Mouse (Mus musculus): ENCODE results near the gene Mmp25.
"Not testable (repeated sequence)": the region's sequence is repeated elsewhere in the genome, so short reads cannot be mapped to it uniquely, and the experiment has no call there.

Mmp25 gene

GRCm38 (mm10) chr17:23601836-23602585 is 43.1 kb downstream of the Mmp25 start:
- CTCF ChIA-PET = interaction anchor here (0.6 to 1.6 kb wide), 3 partner anchors 8 to 16 kb away, joined by 3 to 6 read pairs (median 5); no protein-coding TSS in a partner anchor

- CTCF ChIA-PET = interaction anchor here (1.6 kb wide), 1 partner anchor 9 kb away, joined by 6 read pairs; no protein-coding TSS in a partner anchor
Observed at GRCm38 (mm10) chr17:23600641-23601622, 44.1 kb downstream of the Mmp25 start, which contains the start of gene Zscan10. TSS of gene Zscan10 (plus strand) at chr17:23600856.

- CTCF ChIA-PET = interaction anchor here (0.7 kb wide), 1 partner anchor 27 kb away, joined by 3 read pairs; no protein-coding TSS in a partner anchor
Observed at GRCm38 (mm10) chr17:23599605-23600063, 45.4 kb downstream of the Mmp25 start.

GRCm38 (mm10) chr17:23598582-23599552 is 46.2 kb downstream of the Mmp25 start, which contains the start of gene Zfp13:
TSS of gene Zfp13 (minus strand) at chr17:23599487.
- CTCF ChIA-PET = no interaction called here

GRCm38 (mm10) chr17:23595139-23595538 is 49.9 kb downstream of the Mmp25 start:
- CTCF ChIA-PET = not testable (repeated sequence)

GRCm38 (mm10) chr17:23592926-23593300 is 52.2 kb downstream of the Mmp25 start:
- CTCF ChIA-PET = interaction anchor here (1.3 kb wide), 1 partner anchor 21 kb away, joined by 4 read pairs; no protein-coding TSS in a partner anchor

GRCm38 (mm10) chr17:23592208-23592925 is 52.7 kb downstream of the Mmp25 start:
- CTCF ChIA-PET = interaction anchor here (1.3 kb wide), 1 partner anchor 20 kb away, joined by 4 read pairs; no protein-coding TSS in a partner anchor

- CTCF ChIA-PET = no interaction called here
Observed at GRCm38 (mm10) chr17:23587253-23587652, 57.8 kb downstream of the Mmp25 start.

GRCm38 (mm10) chr17:23585721-23586491 is 59.2 kb downstream of the Mmp25 start:
- CTCF ChIA-PET = interaction anchor here (1.1 kb wide), 1 partner anchor 16 kb away, joined by 3 read pairs; no protein-coding TSS in a partner anchor

GRCm38 (mm10) chr17:23584786-23585185 is 60.3 kb downstream of the Mmp25 start:
- CTCF ChIA-PET = no interaction called here
